Mouse (Mus musculus): Measurements from ENCODE around the gene Cdk7. TPM values are rescaled to one million over a fixed set of nuclear protein-coding genes. Genes with fewer than 3 reads are reported as not detected.
"Not testable (repeated sequence)": the region's sequence is repeated elsewhere in the genome, so short reads cannot be mapped to it uniquely, and the experiment has no call there.

The Cdk7 gene
- 10 to 100 TPM; 39.2 to 42.3 TPM for total RNA-seq (2021)

- DNase-seq (ENCODE audit: low spot score in 2 of 2), result peak; percentile 93 to 95
- intact Hi-C loops (cut with DNase I), result loop anchor here (5.0 kb wide), 1 partner anchor 79 kb away; the partner anchor contains the start of genes Ak6, Rad17 and Taf9
Measured at GRCm38 (mm10) chr13:100730861-100731176, at the start of gene Cdk7. Gene Cdk7, minus strand, starts transcription at chr13:100730939.

- DNase-seq (ENCODE audit: low spot score in 2 of 2), result no peak
- intact Hi-C loops (cut with DNase I), result no loop called here
Measured at GRCm38 (mm10) chr13:100777491-100777890, 46.8 kb upstream of the Cdk7 start.

GRCm38 (mm10) chr13:100776710-100777109, 46.0 kb upstream of the Cdk7 start:
- DNase-seq (ENCODE audit: low spot score in 2 of 2), result no peak
- intact Hi-C loops (cut with DNase I), result no loop called here

GRCm38 (mm10) chr13:100776056-100776419, 45.3 kb upstream of the Cdk7 start:
- intact Hi-C loops (cut with DNase I), result no loop called here
- no peak for DNase-seq (ENCODE audit: low spot score in 2 of 2)

- DNase-seq (ENCODE audit: low spot score in 2 of 2), result peak; percentile 73 to 74
- intact Hi-C loops (cut with DNase I), result no loop called here
Measured at GRCm38 (mm10) chr13:100775252-100776055, 44.7 kb upstream of the Cdk7 start, which contains the start of gene Cenph. Gene Cenph, minus strand, starts transcription at chr13:100775899.

GRCm38 (mm10) chr13:100774704-100775103, 44.0 kb upstream of the Cdk7 start:
- intact Hi-C loops (cut with DNase I), result no loop called here
- DNase-seq (ENCODE audit: low spot score in 2 of 2), result no peak

- intact Hi-C loops (cut with DNase I), result no loop called here
- no peak for DNase-seq (ENCODE audit: low spot score in 2 of 2)
Measured at GRCm38 (mm10) chr13:100755329-100755728, 24.6 kb upstream of the Cdk7 start.

GRCm38 (mm10) chr13:100754186-100754585, 23.4 kb upstream of the Cdk7 start:
- no peak for DNase-seq (ENCODE audit: low spot score in 2 of 2)
- intact Hi-C loops (cut with DNase I), result no loop called here

GRCm38 (mm10) chr13:100753011-100753410, 22.3 kb upstream of the Cdk7 start:
- no peak for DNase-seq (ENCODE audit: low spot score in 2 of 2)
- intact Hi-C loops (cut with DNase I), result no loop called here

- DNase-seq (ENCODE audit: low spot score in 2 of 2), result no peak
- intact Hi-C loops (cut with DNase I), result no loop called here
Measured at GRCm38 (mm10) chr13:100752529-100752928, 21.8 kb upstream of the Cdk7 start.

GRCm38 (mm10) chr13:100751402-100751801, 20.7 kb upstream of the Cdk7 start:
- DNase-seq (ENCODE audit: low spot score in 2 of 2), result no peak
- intact Hi-C loops (cut with DNase I), result no loop called here

- no peak for DNase-seq (ENCODE audit: low spot score in 2 of 2)
- intact Hi-C loops (cut with DNase I), result no loop called here
Measured at GRCm38 (mm10) chr13:100750799-100751198, 20.1 kb upstream of the Cdk7 start.

GRCm38 (mm10) chr13:100748638-100749037, 17.9 kb upstream of the Cdk7 start:
- intact Hi-C loops (cut with DNase I), result loop anchor here (5.0 kb wide), 1 partner anchor 34 kb away; no protein-coding TSS in a partner anchor
- DNase-seq (ENCODE audit: low spot score in 2 of 2), result no peak

- intact Hi-C loops (cut with DNase I), result loop anchor here (5.0 kb wide), 1 partner anchor 36 kb away; no protein-coding TSS in a partner anchor
- DNase-seq (ENCODE audit: low spot score in 2 of 2), result peak; percentile 52
Measured at GRCm38 (mm10) chr13:100746090-100746489, 15.4 kb upstream of the Cdk7 start.

- DNase-seq (ENCODE audit: low spot score in 2 of 2), result peak; percentile 91 to 92
- intact Hi-C loops (cut with DNase I), result no loop called here
Measured at GRCm38 (mm10) chr13:100744036-100744744, 13.5 kb upstream of the Cdk7 start, which contains the start of gene Mrps36. Gene Mrps36, minus strand, starts transcription at chr13:100744659.

GRCm38 (mm10) chr13:100743346-100744035, 12.8 kb upstream of the Cdk7 start:
- intact Hi-C loops (cut with DNase I), result no loop called here
- no peak for DNase-seq (ENCODE audit: low spot score in 2 of 2)

- intact Hi-C loops (cut with DNase I), result no loop called here
- peak in 1 of 2 experiments; percentile 6 for DNase-seq (ENCODE audit: low spot score in 2 of 2)
Measured at GRCm38 (mm10) chr13:100742831-100743230, 12.1 kb upstream of the Cdk7 start.

GRCm38 (mm10) chr13:100732756-100733155, 2.0 kb upstream of the Cdk7 start:
- no peak for DNase-seq (ENCODE audit: low spot score in 2 of 2)
- intact Hi-C loops (cut with DNase I), result loop anchor here (5.0 kb wide), 1 partner anchor 80 kb away; the partner anchor contains the start of genes Ak6, Rad17 and Taf9

GRCm38 (mm10) chr13:100731462-100732046, 815 bp upstream of the Cdk7 start:
- not testable (repeated sequence) for DNase-seq (ENCODE audit: low spot score in 2 of 2)
- intact Hi-C loops (cut with DNase I), result loop anchor here (5.0 kb wide), 1 partner anchor 79 kb away; the partner anchor contains the start of genes Ak6, Rad17 and Taf9
